Mouse (Mus musculus): Measurements from ENCODE around the gene Dtx3.

The Dtx3 gene

DNA sequence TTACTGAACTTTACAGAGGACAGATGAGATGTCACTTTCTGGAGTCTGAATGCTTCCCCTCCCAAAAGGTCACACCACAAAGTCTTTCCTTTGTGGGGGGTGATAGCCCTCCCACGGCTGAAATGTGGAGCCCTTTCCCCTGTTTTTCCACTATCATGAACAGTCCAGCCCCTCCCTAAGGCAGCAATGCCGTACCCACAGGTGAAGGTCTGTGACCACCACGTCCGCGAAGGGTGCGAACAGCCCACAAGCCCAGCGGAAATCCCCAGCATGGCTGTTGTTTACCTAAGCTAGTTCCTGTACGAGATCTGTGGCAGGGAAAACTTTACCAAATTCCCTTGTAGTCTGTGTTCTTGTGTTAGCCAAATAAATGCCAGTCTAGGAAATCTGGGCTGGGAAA, 54.0 kb downstream of the Dtx3 start:
- DNase-seq (ENCODE audit: low read depth in 1 of 2, low spot score in 2 of 2), result peak in 1 of 2 experiments; percentile 47

DNA sequence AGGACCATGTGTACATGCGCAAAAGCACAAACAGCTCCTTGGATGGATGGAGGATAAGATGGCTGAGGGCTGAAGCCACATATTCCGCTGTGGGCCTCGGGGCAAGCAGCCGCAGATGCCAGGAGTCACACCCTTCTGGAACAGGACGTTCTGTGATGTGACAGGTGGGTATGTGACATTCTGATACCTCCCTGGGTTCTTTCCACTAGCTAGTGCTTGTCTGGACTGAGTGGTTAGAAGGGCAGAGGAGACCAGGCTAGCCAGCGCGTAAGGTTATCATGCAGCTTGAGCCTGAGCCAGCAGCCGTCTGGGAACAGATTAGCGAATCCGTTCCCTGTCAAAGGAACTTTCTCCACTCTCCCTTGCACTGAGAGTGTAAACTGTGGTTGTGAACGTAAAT, 54.6 kb downstream of the Dtx3 start:
- no peak for DNase-seq (ENCODE audit: low read depth in 1 of 2, low spot score in 2 of 2)

Data from monocyte, adult 2 months (primary cell).